Mouse (Mus musculus) left cerebral cortex, postnatal 36 days (tissue): ENCODE measurements around the gene Gm10197. TPM values are rescaled to one million over a fixed set of nuclear protein-coding genes. Genes with fewer than 3 reads are reported as not detected.
A peak's percentile ranks its signal among the peaks of the same experiment; 100 is the strongest.
"Not testable (repeated sequence)": the region's sequence is repeated elsewhere in the genome, so short reads cannot be mapped to it uniquely, and the experiment has no call there.

Source experiments
- DNase-seq, 2 experiments: peaks; one replicate each; pipeline ENCODE4 v3.0.0; 2021 to 2022; ENCODE audit warnings: low spot score in 2 of 2, mixed read lengths in 1 of 2
- intact Hi-C: fragments of 180-260 bp; cut with DNase I; formaldehyde crosslinking; loops from one replicate; pipeline ENCODE4 v1.15.1; 2025
- total RNA-seq, 2 experiments: library from RNA; stranded (reverse); gene quantifications; 2 replicates each; pipeline ENCODE4 v1.2.3; 2021

Gene Gm10197
- total RNA-seq, 2 experiments from 2014 or later, result not detected

- DNase-seq, intact Hi-C loops: not testable (repeated sequence)
Measured at GRCm38 (mm10) chr19:53395805-53396204, 24.2 kb upstream of the Gm10197 start.

GRCm38 (mm10) chr19:53394956-53395355 is 23.4 kb upstream of the Gm10197 start:
- intact Hi-C loops, result loop anchor here (1.0 kb wide), 1 partner anchor 184 kb away; no protein-coding TSS in a partner anchor

GRCm38 (mm10) chr19:53394552-53394951 is 23.0 kb upstream of the Gm10197 start:
- intact Hi-C loops, result loop anchor here (1.0 kb wide), 1 partner anchor 185 kb away; no protein-coding TSS in a partner anchor
- DNase-seq, result no peak

More at GRCm38 (mm10) chr19:53394956-53395355, 23.4 kb upstream of the Gm10197 start:
- not testable (repeated sequence) for DNase-seq

GRCm38 (mm10) chr19:53393646-53394045 is 22.1 kb upstream of the Gm10197 start:
- intact Hi-C loops, result loop anchor here (1.0 kb wide), 1 partner anchor 186 kb away; no protein-coding TSS in a partner anchor
- DNase-seq, result no peak

- intact Hi-C loops, result no loop called here
- DNase-seq, result no peak
Measured at GRCm38 (mm10) chr19:53392781-53393343, 21.3 kb upstream of the Gm10197 start.

- intact Hi-C loops, result no loop called here
- DNase-seq, result no peak
Measured at GRCm38 (mm10) chr19:53391787-53392186, 20.2 kb upstream of the Gm10197 start.

- DNase-seq, result no peak
- intact Hi-C loops, result no loop called here
Measured at GRCm38 (mm10) chr19:53391386-53391785, 19.8 kb upstream of the Gm10197 start.

- intact Hi-C loops, result no loop called here
- DNase-seq, result peak; percentile 99 to 100
Measured at GRCm38 (mm10) chr19:53390495-53391007, 19.0 kb upstream of the Gm10197 start, which contains the start of gene Smndc1. Gene Smndc1 (minus strand): TSS chr19:53390578.

- DNase-seq, result no peak
- intact Hi-C loops, result no loop called here
Measured at GRCm38 (mm10) chr19:53389851-53390431, 18.4 kb upstream of the Gm10197 start.

- no peak for DNase-seq
- intact Hi-C loops, result no loop called here
Measured at GRCm38 (mm10) chr19:53389417-53389816, 17.9 kb upstream of the Gm10197 start.

- intact Hi-C loops, result no loop called here
- no peak for DNase-seq
Measured at GRCm38 (mm10) chr19:53383336-53383735, 11.8 kb upstream of the Gm10197 start.

- intact Hi-C loops, result no loop called here
- no peak for DNase-seq
Measured at GRCm38 (mm10) chr19:53378421-53378820, 6.9 kb upstream of the Gm10197 start.

GRCm38 (mm10) chr19:53377652-53378051 is 6.1 kb upstream of the Gm10197 start:
- no peak for DNase-seq
- intact Hi-C loops, result no loop called here

- intact Hi-C loops, result no loop called here
- DNase-seq, result no peak
Measured at GRCm38 (mm10) chr19:53375816-53376215, 4.2 kb upstream of the Gm10197 start.

- no peak for DNase-seq
- intact Hi-C loops, result no loop called here
Measured at GRCm38 (mm10) chr19:53375299-53375698, 3.7 kb upstream of the Gm10197 start.

- intact Hi-C loops, result loop anchor here (5.0 kb wide), 1 partner anchor 366 kb away; no protein-coding TSS in a partner anchor
- DNase-seq, result no peak
Measured at GRCm38 (mm10) chr19:53373570-53373969, 2.0 kb upstream of the Gm10197 start.

- intact Hi-C loops, result loop anchor here (5.0 kb wide), 1 partner anchor 363 kb away; no protein-coding TSS in a partner anchor
- no peak for DNase-seq
Measured at GRCm38 (mm10) chr19:53370233-53370632, 1.3 kb downstream of the Gm10197 start.

GRCm38 (mm10) chr19:53369469-53370043 is 2.0 kb downstream of the Gm10197 start:
- DNase-seq, result peak; percentile 71 to 80
- intact Hi-C loops, result loop anchor here (1.0 to 5.0 kb wide), 4 partner anchors 42 to 362 kb away; partner anchors contain the start of gene Mxi1

GRCm38 (mm10) chr19:53366881-53367280 is 4.7 kb downstream of the Gm10197 start:
- no peak for DNase-seq
- intact Hi-C loops, result loop anchor here (5.0 kb wide), 2 partner anchors 40 to 55 kb away; partner anchors contain the start of gene Mxi1

- DNase-seq, result no peak
- intact Hi-C loops, result loop anchor here (5.0 kb wide), 2 partner anchors 39 to 54 kb away; partner anchors contain the start of gene Mxi1
Measured at GRCm38 (mm10) chr19:53366057-53366775, 5.3 kb downstream of the Gm10197 start.
